Mouse (Mus musculus) olfactory bulb, adult 2 months (tissue): ENCODE results near the gene Gm17268.

Source experiments
- CTCF ChIP-seq: fragments of 200-500 bp; IDR thresholded peaks from 2 replicates; pipeline ENCODE4 v1.5.1; 2012; ENCODE audit warnings: low read depth, mild to moderate bottlenecking, low read length, moderate library complexity; ENCODE audit not compliant: insufficient read depth
- POLR2A ChIP-seq: fragments of 200-500 bp; IDR thresholded peaks from 2 replicates; pipeline ENCODE4 v1.6.1; 2012; ENCODE audit warnings: mild to moderate bottlenecking, low read depth, low read length, moderate library complexity; ENCODE audit not compliant: insufficient read depth

- TF ChIP-seq CTCF (no peak), POLR2A (no peak)
Measured at GRCm38 (mm10) chr11:82039132-82039660, 834 bp upstream of the Gm17268 start.
